Mouse (Mus musculus) midbrain, postnatal 0 days (tissue): ENCODE results near the gene Cldn2. TPM values are rescaled to one million over a fixed set of nuclear protein-coding genes. Genes with fewer than 3 reads are reported as not detected.

Experiments used
- ATAC-seq: fragments of 200-750 bp; cut with Nextera tagmentation; 2 replicates; pipeline ENCODE4 v1.8.0; 2017; ENCODE audit warnings: moderate number of reproducible peaks, mild to moderate bottlenecking, moderate TSS enrichment, moderate library complexity; ENCODE audit not compliant: low FRiP score
- DNase-seq: peaks from one replicate; pipeline ENCODE4 v3.0.0-alpha.2; 2015; ENCODE audit warnings: low spot score
- H3K27ac ChIP-seq: fragments of 300-500 bp; sonication (generic); 2 replicates; pipeline ENCODE4 v1.5.1; 2014; ENCODE audit warnings: low read depth, mild to moderate bottlenecking, low read length, mixed read lengths
- H3K27me3 ChIP-seq: fragments of 300-500 bp; sonication (generic); 2 replicates; pipeline ENCODE4 v1.6.1; 2014; ENCODE audit warnings: low read length, control low read depth, mixed read lengths; ENCODE audit not compliant: insufficient read depth
- H3K36me3 ChIP-seq: fragments of 300-500 bp; sonication (generic); 2 replicates; pipeline ENCODE4 v1.6.1; 2014; ENCODE audit warnings: low read length, control low read depth, mixed read lengths; ENCODE audit not compliant: insufficient read depth
- H3K4me1 ChIP-seq: fragments of 300-500 bp; sonication (generic); 2 replicates; pipeline ENCODE4 v1.6.1; 2014; ENCODE audit warnings: mild to moderate bottlenecking, control low read depth, antibody characterized with exemption, low read length, mixed read lengths; ENCODE audit not compliant: insufficient read depth
- H3K4me2 ChIP-seq: fragments of 300-500 bp; sonication (generic); 2 replicates; pipeline ENCODE4 v1.6.1; 2014; ENCODE audit warnings: low read depth, mild to moderate bottlenecking, low read length, mixed read lengths; ENCODE audit not compliant: poor library complexity, severe bottlenecking
- H3K4me3 ChIP-seq: fragments of 300-500 bp; sonication (generic); 2 replicates; pipeline ENCODE4 v1.5.1; 2014; ENCODE audit warnings: low read depth, mild to moderate bottlenecking, low read length, moderate library complexity
- H3K9ac ChIP-seq: fragments of 300-500 bp; sonication (generic); replicated peaks from 2 replicates; pipeline ENCODE4 v1.6.1; 2014; ENCODE audit warnings: mild to moderate bottlenecking, low read length, moderate library complexity, mixed read lengths; ENCODE audit not compliant: poor library complexity, severe bottlenecking
- H3K9me3 ChIP-seq: fragments of 300-500 bp; sonication (generic); 2 replicates; pipeline ENCODE4 v1.6.1; 2016; ENCODE audit warnings: low read length, control low read depth
- CTCF ChIP-seq: IDR thresholded peaks from 2 replicates; pipeline ENCODE4 v1.5.1; 2016; ENCODE audit warnings: antibody characterized with exemption, mild to moderate bottlenecking
- WGBS: fragments of 180-500 bp; shearing (Covaris S2); extraction: QIAGEN DNeasy Blood & Tissue Kit; methylation state at CpG from one replicate; pipeline ENCODE4 v1.1.7; 2014; 5-methylcytosine and 5-hydroxymethylcytosine counted together
- polyA plus RNA-seq: library from polyadenylated mRNA; unstranded; fragments of >200 nt; fragmentation: Nextera tagmentation; extraction: Ambion mirVana; gene quantifications from 2 replicates; pipeline ENCODE4 v1.2.1, GENCODE M21; 2015
- total RNA-seq: library from RNA; depleted of rRNA; stranded (reverse); fragments of >200 nt; gene quantifications from 2 replicates; pipeline ENCODE4 v1.2.3, GENCODE M21; 2014

The Cldn2 gene
- total and polyA plus RNA-seq, 2 experiments from 2014 or later, result 0.25 to 1.4 TPM

- 81% methylated on average over 4 of the region's 4 CpGs for WGBS
- Histone ChIP-seq H3K9ac (no peak overlapping the region), H3K27me3 (peaks cover 15% of the 10 kb centered on the region; the same call in 1 of the 2 replicates), H3K27ac (no peak overlapping the region), H3K9me3 (no peaks in the 10 kb centered on the region), H3K4me3 (no peak overlapping the region), H3K4me1 (no peaks in the 10 kb centered on the region), H3K4me2 (no peak overlapping the region), H3K36me3 (no peaks in the 10 kb centered on the region)
- DNase-seq, result no peak
- TF ChIP-seq CTCF, result no peak
- ATAC-seq, result no peak
Observed at GRCm38 (mm10) chrX:139781563-139781962, 19.1 kb upstream of the Cldn2 start.

- no peak within 1 kb of the TSS for H3K27ac ChIP-seq
- peak; percentile 1 for DNase-seq
- H3K4me2 ChIP-seq, result no peak within 1 kb of the TSS
- TF ChIP-seq CTCF, result no peak
- no peak for ATAC-seq
- no peak within 1 kb of the TSS for H3K9ac ChIP-seq
- H3K36me3 ChIP-seq, result no peaks in the 10 kb centered on the region
- H3K4me3 ChIP-seq, result no peak within 1 kb of the TSS
- no peaks in the 10 kb centered on the region for H3K9me3 ChIP-seq
- H3K27me3 ChIP-seq, result peaks cover 15% of the 10 kb centered on the region; the same call in 1 of the 2 replicates
- no peaks in the 10 kb centered on the region for H3K4me1 ChIP-seq
- 23% methylated on average over 6 of the region's 6 CpGs for WGBS
Observed at GRCm38 (mm10) chrX:139782278-139783044, 18.2 kb upstream of the Cldn2 start, which contains the start of gene Ripply1. Gene Ripply1 (minus strand): TSS chrX:139782353.

GRCm38 (mm10) chrX:139783045-139783422 is 17.6 kb upstream of the Cldn2 start:
- Histone ChIP-seq H3K27me3 (peaks cover 15% of the 10 kb centered on the region; the same call in 1 of the 2 replicates), H3K4me2 (no peak overlapping the region), H3K36me3 (no peaks in the 10 kb centered on the region), H3K4me1 (no peaks in the 10 kb centered on the region), H3K4me3 (no peak overlapping the region), H3K9ac (no peak overlapping the region), H3K9me3 (no peaks in the 10 kb centered on the region), H3K27ac (no peak overlapping the region)
- TF ChIP-seq CTCF, result no peak
- ATAC-seq (no peak), DNase-seq (peak; percentile 6)
- WGBS, result 53% methylated on average over 3 of the region's 3 CpGs

- no peak for DNase-seq
- Histone ChIP-seq H3K4me2 (no peak overlapping the region), H3K27me3 (peaks cover 9% of the 10 kb centered on the region; the same call in 1 of the 2 replicates), H3K4me1 (no peaks in the 10 kb centered on the region), H3K36me3 (no peaks in the 10 kb centered on the region), H3K27ac (no peak overlapping the region), H3K9ac (no peak overlapping the region), H3K4me3 (no peak overlapping the region), H3K9me3 (no peaks in the 10 kb centered on the region)
- no peak for TF ChIP-seq CTCF
- ATAC-seq, result no peak
- WGBS, result 21% methylated on average over 1 of the region's 1 CpGs
Observed at GRCm38 (mm10) chrX:139785764-139786163, 14.9 kb upstream of the Cldn2 start.

- no peak for ATAC-seq
- Histone ChIP-seq H3K27me3 (no peaks in the 10 kb centered on the region), H3K4me1 (no peaks in the 10 kb centered on the region), H3K9me3 (no peaks in the 10 kb centered on the region), H3K27ac (no peak overlapping the region), H3K9ac (no peak overlapping the region), H3K36me3 (no peaks in the 10 kb centered on the region), H3K4me2 (no peak overlapping the region), H3K4me3 (no peak overlapping the region)
- 86% methylated on average over 7 of the region's 7 CpGs for WGBS
- DNase-seq, result no peak
- TF ChIP-seq CTCF, result no peak
Observed at GRCm38 (mm10) chrX:139794072-139794845, 6.4 kb upstream of the Cldn2 start.

GRCm38 (mm10) chrX:139796037-139796436 is 4.6 kb upstream of the Cldn2 start:
- H3K9ac ChIP-seq, result no peak overlapping the region
- no peaks in the 10 kb centered on the region for H3K4me1 ChIP-seq
- no peak overlapping the region for H3K4me2 ChIP-seq
- H3K9me3 ChIP-seq, result no peaks in the 10 kb centered on the region
- DNase-seq (no peak), ATAC-seq (no peak)
- no peaks in the 10 kb centered on the region for H3K27me3 ChIP-seq
- no peak for TF ChIP-seq CTCF
- no peak overlapping the region for H3K27ac ChIP-seq
- H3K4me3 ChIP-seq, result no peak overlapping the region
- H3K36me3 ChIP-seq, result no peaks in the 10 kb centered on the region
- 52% methylated on average over 6 of the region's 6 CpGs for WGBS
